Mouse (Mus musculus): ENCODE results near the gene Slc39a3.

GRCm38 (mm10) chr10:80989446-80989845 is 47.8 kb downstream of the Slc39a3 start:
- TF ChIP-seq GATA1 (IDR thresholded peaks at IDR 0.05; ENCODE audit: low read length): no peak
- TF ChIP-seq TAL1 (IDR thresholded peaks at IDR 0.05; ENCODE audit: low read length): no peak

All from erythroblast, embryonic 14.5 days (primary cell).